Mouse (Mus musculus) spleen, postnatal 36 days (tissue): ENCODE results near the gene Col9a1.

Experiments used
- DNase-seq, 2 experiments: peaks; one replicate each; pipeline ENCODE4 v3.0.0; 2022; ENCODE audit warnings: low spot score in 2 of 2, mixed read lengths in 1 of 2

The Col9a1 gene

DNA sequence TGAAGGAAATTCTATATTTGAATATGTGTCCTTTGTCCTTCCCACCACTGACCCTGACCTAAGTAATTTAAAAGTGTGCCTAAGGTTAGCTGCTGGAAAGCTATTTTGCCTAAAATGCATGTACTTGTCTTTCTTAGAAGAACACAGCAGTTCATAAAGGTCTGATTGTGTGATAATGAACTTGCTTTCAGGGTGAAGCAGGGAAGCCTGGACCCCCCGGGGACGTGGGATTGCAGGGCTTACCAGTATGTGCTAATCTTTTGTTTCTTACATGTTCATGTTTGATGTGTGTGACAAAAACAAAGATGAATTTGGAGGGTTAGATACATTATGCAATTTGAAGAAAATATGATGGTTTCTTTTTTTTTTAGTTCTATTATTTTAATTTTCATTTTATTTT is 44.8 kb downstream of the Col9a1 start:
- DNase-seq = no peak

DNA sequence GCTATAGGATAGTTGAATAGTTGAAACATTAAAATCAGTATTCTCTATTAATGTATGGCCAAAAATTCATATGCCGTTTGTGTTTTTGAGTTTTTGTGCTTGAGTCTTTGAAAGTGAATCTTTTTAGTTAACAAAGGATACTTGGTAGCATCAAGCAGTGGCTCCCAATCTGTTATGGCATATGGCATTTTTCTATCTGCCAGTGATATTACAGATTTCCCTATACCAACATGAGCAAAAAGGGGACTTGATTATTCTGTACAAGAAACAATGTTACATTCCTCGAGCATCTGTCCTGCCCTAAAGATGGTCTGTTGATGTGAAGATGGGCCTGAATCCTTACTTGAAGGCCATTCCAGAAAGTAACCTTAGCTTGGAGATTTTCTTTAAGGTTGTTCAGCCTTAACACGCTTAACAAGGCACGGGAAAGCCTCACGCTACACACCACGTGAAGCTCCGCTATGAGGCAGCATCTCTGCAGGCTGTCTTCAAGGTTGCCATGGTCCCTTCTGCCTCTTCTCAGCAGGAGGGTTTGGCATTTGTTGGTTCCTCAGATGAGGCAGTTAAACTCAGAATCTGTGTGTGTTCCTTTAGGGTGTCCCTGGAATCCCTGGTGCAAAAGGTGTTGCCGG is 45.7 kb downstream of the Col9a1 start:
- DNase-seq = no peak

DNA sequence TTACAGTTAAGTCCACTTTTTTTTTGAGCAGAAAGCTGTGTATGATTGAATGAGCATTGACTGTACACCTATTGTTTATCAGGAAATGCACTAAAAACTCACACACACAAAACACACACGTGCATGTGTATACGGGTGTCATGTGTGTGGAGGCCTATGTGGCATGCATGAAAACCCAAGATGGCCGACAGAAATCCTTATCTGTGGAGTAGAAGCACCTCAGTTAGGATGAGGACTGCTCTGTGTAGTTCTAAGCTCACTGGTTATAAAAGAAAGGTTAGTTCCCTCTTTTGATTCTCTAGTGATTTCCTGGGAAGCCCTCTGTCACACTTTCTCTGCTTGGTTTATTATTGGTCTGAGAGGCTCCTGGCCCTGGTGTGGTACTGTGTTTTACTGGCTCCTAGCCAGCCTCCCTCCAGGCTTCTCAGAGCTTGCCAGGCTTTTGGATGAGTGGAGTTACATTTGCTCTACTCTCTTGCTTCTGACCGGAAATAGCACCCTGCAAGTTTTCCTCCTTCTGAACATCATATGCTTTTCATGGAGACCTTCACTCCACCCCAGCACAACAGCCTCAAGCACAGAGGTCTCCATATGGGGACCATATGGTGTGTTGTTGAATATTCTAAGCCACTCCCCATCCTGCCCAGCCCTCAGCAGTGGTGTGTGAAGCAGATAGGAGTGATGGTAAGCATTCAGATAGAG is 48.6 kb downstream of the Col9a1 start:
- no peak for DNase-seq

DNA sequence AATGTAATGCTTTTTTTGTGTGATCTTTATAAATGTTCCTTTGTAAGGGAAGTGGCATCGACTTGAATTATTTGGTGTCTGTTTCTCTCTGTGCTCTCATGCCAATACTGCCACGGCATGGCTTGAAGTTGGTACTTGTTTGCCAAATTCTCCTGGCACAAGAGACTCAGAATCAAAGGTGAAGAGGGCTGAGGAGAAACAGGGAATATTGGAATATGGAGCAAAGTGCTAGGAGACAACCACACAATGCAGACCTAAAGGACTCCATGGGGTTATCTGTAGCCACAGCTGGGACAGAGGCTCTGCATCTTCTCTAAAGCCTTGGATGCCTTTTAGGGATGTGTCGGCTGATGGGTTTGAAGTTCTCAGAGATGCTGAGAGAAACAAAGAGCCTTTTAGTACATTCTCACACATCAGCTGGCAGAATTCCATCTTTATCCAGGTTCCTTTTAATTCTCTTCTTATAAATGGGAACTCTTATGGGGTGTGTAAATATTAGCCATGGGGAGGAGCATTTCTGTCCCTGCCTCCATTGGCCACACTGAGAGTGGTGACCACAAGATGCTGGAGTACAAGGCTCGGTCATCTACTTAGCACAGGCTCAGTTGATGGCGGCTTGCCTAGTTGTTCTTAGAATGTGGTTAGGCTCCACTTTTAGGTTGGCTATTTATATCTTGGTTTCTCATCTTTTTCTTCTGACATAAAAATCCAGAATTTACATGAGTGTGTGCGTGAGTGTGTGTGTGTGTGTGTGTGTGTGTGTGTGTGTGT is 49.7 kb downstream of the Col9a1 start:
- DNase-seq = no peak

DNA sequence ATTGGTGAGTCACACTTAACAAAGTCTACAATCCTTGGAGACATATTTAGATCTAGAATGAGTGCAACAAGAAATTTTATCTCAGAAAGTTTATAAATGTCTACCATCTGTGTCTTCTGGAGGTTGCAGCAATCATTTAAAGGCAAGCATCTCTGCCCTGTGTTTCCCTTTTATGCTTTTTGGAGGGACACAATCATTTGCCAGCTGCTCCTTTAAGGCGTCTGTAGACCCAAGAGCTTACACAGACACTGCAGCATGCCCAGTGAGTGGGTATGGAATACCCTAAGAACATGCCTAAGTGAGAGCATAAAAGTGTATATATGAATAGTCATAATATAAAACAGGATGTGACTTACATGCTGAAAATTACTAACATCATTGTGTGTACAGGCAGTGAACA is 52.1 kb downstream of the Col9a1 start:
- no peak for DNase-seq

DNA sequence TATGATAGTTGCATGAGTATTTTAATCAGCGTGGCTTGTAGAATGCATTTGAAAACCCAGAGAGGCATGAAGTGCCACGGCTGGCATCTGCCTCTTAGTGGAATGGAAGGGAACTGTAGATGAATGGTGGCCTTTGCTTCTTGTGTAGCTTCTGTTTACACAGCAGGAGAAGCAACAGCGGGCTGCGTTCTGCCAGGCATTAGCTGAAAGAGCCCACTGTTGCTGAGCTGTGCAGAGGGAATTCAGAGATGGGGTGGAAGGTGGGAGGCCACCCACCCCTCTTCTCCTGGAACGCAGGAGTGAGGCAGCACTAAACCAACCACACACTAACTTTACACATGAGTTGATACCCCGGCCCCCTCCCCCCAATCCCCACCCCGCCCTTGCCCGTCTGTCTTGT is 53.0 kb downstream of the Col9a1 start:
- DNase-seq = no peak

DNA sequence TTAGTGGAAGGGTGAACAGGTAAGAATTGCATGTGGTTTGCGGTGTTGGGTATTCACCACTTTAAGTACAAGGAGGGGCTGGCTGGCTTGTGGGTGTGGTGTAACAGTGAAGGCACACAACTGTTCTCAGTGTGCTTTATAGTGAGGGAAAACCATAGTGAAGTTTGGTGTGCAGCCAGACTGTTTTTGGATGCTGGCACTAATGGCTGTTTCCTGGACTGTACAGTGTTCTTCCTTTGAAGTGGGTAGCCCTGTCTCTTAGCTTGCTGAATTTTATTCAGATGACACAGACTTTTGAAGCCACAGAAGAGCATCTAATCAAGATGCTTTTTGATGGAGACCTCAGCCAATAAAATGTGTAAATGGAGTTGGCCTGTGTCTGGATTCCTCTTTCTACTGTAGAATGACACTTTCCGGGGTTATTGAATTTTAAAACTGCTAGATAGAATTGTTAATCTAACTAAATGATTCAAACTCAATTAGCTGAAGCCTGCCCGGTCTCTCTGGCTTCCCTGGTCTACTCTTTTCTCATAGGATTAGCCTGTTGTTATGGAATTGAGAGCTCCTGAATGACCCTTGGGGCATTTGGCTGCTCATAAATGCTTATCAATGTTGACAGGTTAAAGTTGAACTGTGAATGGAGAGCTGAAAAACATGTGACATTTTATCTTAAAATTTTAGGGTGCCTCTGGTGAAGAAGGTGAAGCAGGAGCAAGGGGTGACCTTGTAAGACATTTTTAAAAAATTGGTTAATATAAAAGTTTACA is 54.3 kb downstream of the Col9a1 start:
- no peak for DNase-seq

DNA sequence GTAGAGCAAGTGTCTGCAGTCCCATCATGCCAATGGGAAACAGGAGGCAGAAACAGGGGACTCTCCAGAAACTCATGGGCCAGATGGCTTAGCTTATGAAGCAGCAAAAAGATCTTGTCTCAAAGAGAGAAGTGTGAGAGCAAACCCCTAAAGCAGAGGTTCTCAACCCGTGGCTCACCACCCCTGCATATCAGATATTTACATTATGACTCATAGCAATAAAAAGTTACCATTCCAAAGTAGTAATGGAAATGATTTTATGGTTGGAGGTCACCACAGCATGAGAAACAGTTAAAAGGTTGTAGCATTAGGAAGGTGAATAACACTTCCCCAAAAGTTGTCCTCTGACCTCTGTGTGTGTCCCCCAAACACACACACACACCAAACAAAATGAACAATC is 58.9 kb downstream of the Col9a1 start:
- no peak for DNase-seq

DNA sequence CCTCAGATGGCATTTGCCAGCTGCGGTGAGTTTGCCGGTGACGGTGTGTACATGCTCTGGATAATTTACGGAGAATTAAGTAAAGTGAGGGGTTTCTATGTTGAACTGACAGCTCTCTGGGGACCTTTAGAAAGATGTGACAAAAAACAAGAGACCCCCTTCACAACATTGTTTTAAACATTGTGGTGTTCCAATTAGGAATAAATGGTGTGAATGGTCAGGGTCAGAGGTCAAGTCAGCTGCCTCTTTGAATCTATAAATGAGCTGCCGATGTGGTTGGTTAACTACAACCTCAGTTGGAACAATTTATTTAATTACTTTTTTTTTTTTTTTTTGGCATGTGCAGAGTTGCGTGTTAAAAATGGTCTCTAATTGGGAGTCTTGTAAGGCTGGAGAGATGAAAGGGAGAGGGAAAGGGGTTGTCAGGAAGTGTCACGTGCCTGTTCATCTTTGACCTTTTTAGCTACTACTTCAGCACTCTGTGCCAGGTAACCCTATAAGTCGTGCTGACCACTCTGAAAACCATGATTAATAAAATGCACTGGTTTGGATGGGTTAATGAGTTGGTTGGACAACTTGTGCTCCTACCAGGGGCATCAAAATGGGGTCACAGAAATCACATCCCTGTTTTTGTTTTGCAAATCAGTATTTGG is 62.8 kb downstream of the Col9a1 start:
- DNase-seq = no peak

DNA sequence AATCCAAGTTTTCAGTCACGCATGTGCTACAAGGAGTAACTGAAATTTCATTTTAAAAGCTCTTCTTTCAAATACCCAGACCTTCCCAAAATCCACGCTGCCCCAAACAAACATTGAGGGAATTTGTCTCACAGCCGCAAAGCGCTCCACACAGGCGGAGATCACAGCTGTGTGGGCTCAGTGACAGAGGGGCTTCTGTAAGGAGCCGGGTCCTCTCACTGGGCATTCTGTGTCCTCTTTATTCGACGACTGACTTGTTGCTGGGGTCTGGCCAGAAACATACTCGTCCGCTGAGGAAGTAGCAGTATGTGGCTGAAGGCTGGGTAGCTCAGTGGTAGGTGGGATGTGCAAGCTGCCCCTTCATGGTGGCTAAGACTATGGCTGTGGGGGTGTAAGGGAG is 67.5 kb downstream of the Col9a1 start:
- no peak for DNase-seq

DNA sequence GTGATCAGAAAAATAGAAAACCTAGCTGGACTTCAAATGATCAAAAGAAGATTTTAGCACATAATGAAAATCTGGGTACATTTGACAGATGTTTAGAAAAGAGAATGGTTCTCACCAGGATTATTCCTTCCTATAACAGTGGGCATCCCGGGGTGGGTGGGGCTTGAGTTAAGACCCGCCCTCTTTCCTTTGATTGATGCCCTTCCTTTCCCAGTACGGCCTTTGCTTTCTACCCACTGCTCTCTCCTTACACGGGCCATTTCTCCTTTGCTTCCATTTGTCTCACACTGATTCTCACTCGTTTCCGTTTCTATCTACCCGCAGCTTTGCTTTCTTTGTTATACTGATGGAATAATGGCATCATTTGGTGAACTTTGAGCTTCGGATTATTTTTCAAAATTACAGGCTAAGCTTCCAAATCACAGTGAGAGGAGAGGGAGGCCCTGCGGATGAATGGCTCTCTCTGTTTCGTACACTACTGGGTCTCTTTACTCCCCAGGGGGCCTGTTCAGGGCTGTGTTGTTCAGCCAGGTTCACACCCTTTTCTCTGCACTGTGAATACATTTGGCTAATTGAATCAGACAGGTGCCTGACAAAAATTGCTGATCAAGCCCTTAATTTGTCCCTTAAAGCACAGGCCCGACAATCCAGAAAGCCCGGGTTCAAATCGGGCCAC is 68.4 kb downstream of the Col9a1 start:
- DNase-seq = no peak

DNA sequence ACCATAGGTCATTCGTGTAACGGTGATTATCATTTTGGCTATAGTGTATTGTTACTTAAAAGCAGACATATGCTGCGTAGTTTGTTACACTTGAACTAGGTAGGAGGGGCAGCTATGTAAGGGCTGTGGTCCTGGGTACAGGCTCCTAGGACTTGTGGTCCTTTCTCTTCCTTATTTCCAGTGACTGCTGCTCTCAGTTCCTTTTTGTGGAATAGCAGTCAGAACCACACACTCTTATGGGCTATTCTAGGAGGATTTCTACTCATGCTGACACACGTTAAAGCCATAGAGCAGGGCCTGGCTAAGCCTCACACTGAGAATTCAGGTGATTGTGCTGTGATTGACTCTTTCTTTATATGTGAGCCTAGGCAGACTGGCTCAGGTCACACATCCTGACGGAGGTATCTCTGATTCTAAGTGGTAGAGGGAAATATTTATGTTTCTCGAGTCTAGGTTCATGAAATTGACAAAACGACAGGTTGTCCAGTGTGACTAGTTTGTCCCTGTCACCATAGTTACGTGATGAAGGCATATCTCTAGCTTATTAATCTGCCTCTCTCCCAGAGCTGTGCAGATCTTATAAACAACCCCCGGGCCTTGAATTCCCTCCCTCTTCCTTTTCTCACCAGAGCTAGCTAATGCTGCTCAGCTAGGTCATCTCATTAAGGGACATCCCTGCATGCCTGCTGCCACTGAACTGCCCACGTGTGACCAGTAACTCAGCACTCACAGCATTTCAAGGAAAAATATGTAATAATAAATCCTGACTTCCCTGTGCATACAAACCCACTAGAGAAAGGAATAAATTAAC is 71.1 kb downstream of the Col9a1 start:
- DNase-seq = no peak

DNA sequence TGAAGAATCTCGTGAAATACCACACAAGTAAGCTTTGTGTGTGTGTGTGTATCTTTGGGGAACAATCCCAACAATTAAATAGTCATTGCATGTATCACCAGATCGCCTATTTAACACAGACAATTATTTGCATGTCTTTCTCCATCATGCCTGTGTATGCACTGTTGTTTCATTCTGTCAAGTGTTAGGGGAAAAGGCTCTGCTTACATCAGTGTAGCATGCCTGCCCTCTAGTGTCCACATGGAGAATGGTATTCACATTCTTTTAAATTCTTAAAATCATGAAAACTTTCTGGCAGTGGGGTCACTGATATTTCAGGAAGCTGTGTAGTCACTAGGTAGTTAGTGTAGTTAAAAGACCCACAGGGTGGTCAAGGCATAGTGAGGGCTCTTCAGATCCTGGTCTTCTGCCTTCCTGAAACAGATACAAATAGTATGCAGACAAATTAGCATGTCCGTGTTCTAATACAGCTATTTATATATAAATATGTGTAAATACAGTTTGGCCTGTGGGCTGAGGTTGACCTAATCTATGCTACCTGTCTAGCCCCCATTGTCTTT is 71.8 kb downstream of the Col9a1 start:
- DNase-seq = no peak

DNA sequence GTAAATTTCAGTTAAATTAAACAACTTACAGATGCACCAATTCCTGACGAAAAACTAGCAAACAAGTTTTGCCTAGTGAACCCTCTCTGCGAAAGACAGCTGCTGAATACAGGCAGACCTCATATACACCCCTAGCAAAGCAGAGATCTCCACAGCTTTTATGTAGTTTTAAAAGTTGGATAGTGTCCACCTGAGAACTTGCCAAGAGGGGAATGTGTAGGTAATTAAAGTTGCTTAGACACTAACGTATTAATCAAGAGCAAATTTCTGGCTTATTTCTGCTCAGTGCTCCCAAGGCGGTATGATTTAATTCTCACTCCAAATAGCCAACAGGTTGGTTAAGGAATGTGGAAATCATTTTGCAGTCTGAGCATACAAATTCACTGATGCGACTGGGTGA is 80.6 kb downstream of the Col9a1 start:
- DNase-seq = no peak

DNA sequence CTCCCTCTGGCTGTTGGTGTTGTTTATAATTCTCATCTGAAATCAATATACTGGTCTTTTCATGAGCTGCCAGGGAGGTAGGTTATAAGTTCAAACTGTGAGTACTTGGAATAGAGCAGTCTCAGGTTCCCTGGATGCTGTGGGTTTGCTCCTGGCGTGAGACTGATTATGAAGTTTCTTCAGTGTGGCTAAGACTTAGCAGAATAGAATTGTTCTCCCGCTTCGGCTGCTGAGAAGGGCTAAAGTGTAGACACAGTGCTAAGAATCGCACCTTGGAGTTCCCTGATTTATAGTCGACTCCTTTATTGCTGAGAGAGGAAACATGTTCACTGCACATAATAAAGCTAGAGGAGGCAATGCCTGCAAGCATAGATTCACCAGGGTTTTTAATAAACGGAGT is 82.0 kb downstream of the Col9a1 start:
- no peak for DNase-seq

DNA sequence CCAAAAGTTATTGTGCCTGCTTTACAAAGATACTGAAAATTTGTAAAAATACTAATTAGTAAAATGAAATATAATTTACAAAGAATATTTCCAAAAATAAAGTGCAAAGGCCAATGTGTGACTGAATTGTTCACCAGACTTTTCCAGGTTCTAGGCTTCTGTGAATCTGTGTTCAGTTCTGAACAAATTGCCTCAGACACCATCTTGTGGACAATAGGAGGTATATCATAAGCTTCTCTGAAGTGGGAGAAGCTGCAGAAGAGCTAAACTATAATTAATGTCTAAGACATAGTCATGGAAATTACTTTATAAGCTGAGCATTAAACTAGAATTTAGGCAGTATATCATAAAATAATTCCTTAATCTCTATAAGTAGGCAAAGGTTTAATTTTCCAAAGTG is 83.8 kb downstream of the Col9a1 start:
- DNase-seq = no peak

DNA sequence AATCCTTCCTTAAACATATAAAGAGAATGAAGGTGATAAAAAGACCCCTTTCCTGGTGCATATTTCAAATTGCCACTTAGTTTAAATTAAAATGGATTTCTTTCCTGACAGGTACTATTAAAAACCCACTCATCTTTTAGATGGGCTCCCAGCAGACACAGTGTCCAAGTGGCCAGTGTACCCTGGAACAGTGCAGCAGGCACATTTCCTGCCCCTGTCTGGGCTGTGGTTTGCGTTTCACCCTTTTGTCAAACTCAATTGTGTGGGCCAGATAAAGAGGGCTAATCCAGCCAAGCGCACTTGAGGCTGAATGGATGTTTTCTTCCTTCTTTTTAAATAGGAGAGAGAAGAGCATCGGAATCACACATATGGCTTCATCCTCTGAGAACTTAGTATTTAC is 89.6 kb downstream of the Col9a1 start:
- DNase-seq = no peak

DNA sequence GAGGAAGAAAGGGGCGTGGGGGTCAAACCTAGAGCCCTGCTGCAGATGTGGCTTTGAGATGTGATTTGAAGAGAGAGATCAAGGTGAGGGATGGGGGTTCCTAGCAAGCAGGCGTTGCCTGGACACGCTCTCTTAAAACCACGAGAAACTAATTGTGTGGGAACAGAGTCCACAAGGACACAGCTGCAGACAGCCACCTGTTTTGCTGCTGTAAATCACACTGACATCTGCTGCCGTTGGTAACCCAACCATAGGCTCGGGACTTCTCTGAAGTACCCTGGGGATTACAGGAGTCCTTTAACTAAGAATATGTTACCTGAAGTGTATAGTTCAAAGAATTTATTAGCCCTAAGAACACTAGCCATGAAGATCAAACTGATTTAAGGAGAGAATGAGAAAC is 109.0 kb downstream of the Col9a1 start:
- no peak for DNase-seq

DNA sequence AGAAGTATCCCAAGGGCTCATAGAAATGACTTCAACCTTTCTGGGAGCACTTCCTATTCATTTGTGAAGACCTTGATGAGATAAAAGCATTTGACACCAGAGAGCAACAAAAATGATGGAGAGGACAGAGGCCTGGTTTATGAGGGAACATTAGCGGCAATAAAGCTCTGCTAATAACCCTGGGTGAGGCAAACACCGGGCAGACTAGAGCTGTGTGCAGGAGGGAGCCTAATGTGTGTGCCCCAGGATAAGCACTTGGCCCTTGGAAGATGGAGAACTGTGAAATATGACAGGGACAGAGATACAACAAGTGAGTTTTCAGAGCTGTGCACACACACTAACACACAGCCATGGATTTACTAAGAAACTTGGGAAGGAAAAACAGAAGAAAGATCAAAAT is 115.1 kb downstream of the Col9a1 start:
- no peak for DNase-seq
